Mouse (Mus musculus): Measurements from ENCODE around the gene Sowahd. TPM values are rescaled to one million over a fixed set of nuclear protein-coding genes. Genes with fewer than 3 reads are reported as not detected.

The Sowahd gene
- polyA plus RNA-seq, 1 experiment from 2014 or later: 0.21 TPM

Other genes with a start within 250 kb of the Sowahd start
- 106 and 117 TPM in 2 replicates for gene Ube2a, start 174.9 kb upstream of the Sowahd start, polyA plus RNA-seq (2014; fragmentation: Nextera tagmentation; extraction: Ambion mirVana)
- 32.2 and 34.1 TPM in 2 replicates for gene C330007P06Rik, start 174.7 kb upstream of the Sowahd start, polyA plus RNA-seq (2014; fragmentation: Nextera tagmentation; extraction: Ambion mirVana)
- gene Nkrf, start 145.9 kb upstream of the Sowahd start, polyA plus RNA-seq (2014; fragmentation: Nextera tagmentation; extraction: Ambion mirVana): 2.7 and 4.3 TPM in 2 replicates
- gene Sept6, start 57.1 kb upstream of the Sowahd start, polyA plus RNA-seq (2014; fragmentation: Nextera tagmentation; extraction: Ambion mirVana): 13.5 and 14.1 TPM in 2 replicates
- 683 and 708 TPM in 2 replicates for gene Rpl39, start 36.6 kb downstream of the Sowahd start, polyA plus RNA-seq (2014; fragmentation: Nextera tagmentation; extraction: Ambion mirVana)
- gene Upf3b, start 61.5 kb downstream of the Sowahd start, polyA plus RNA-seq (2014; fragmentation: Nextera tagmentation; extraction: Ambion mirVana): 16.1 and 20.9 TPM in 2 replicates
- 19.0 and 19.9 TPM in 2 replicates for gene Nkap, start 78.0 kb downstream of the Sowahd start, polyA plus RNA-seq (2014; fragmentation: Nextera tagmentation; extraction: Ambion mirVana)
- 0.10 TPM in 1 of 2 replicates, not detected in the other for gene Akap14, start 120.0 kb downstream of the Sowahd start, polyA plus RNA-seq (2014; fragmentation: Nextera tagmentation; extraction: Ambion mirVana)
- gene Ndufa1, start 142.3 kb downstream of the Sowahd start, polyA plus RNA-seq (2014; fragmentation: Nextera tagmentation; extraction: Ambion mirVana): 321 and 361 TPM in 2 replicates
- 8.9 and 9.4 TPM in 2 replicates for gene Rnf113a1, start 142.4 kb downstream of the Sowahd start, polyA plus RNA-seq (2014; fragmentation: Nextera tagmentation; extraction: Ambion mirVana)
- not detected in 2 replicates for gene Gm9, start 162.2 kb downstream of the Sowahd start, polyA plus RNA-seq (2014; fragmentation: Nextera tagmentation; extraction: Ambion mirVana)
- not detected in 2 replicates for gene Rhox1, start 173.4 kb downstream of the Sowahd start, polyA plus RNA-seq (2014; fragmentation: Nextera tagmentation; extraction: Ambion mirVana)
- gene Rhox2a, start 196.1 kb downstream of the Sowahd start, polyA plus RNA-seq (2014; fragmentation: Nextera tagmentation; extraction: Ambion mirVana): not detected in 2 replicates
- not detected in 2 replicates for gene Rhox3a, start 201.1 kb downstream of the Sowahd start, polyA plus RNA-seq (2014; fragmentation: Nextera tagmentation; extraction: Ambion mirVana)
- not detected in 2 replicates for gene Rhox4a, start 216.5 kb downstream of the Sowahd start, polyA plus RNA-seq (2014; fragmentation: Nextera tagmentation; extraction: Ambion mirVana)

All from liver, embryonic 11.5 days (tissue).